Mouse (Mus musculus) limb, embryonic 15.5 days (tissue): ENCODE measurements at regions not wholly inside any gene's neighbourhood (a gene's known extent, or its start where the extent isn't known, plus 50 kb on each side); places are given as distances from the start of the nearest gene placed in this dataset.

Experiments used
- ATAC-seq: fragments of 200-750 bp; cut with Nextera tagmentation; 2 replicates; pipeline ENCODE4 v1.8.0; 2017; ENCODE audit warnings: low read depth, moderate TSS enrichment; ENCODE audit not compliant: insufficient number of reproducible peaks, low FRiP score, low TSS enrichment
- H3K27ac ChIP-seq: fragments of 300-500 bp; sonication (generic); 2 replicates; pipeline ENCODE4 v1.5.1; 2015; ENCODE audit warnings: moderate library complexity, mild to moderate bottlenecking, inconsistent platforms
- H3K27me3 ChIP-seq: fragments of 300-500 bp; sonication (generic); 2 replicates; pipeline ENCODE4 v1.6.1; 2015; ENCODE audit warnings: inconsistent platforms
- H3K36me3 ChIP-seq: fragments of 300-500 bp; sonication (generic); 2 replicates; pipeline ENCODE4 v1.6.1; 2015; ENCODE audit warnings: inconsistent platforms
- H3K4me1 ChIP-seq: fragments of 300-500 bp; sonication (generic); 2 replicates; pipeline ENCODE4 v1.6.1; 2015; ENCODE audit warnings: inconsistent platforms
- H3K4me2 ChIP-seq: fragments of 300-500 bp; sonication (generic); 2 replicates; pipeline ENCODE4 v1.6.1; 2015; ENCODE audit warnings: mild to moderate bottlenecking, inconsistent platforms
- H3K4me3 ChIP-seq: fragments of 300-500 bp; sonication (generic); 2 replicates; pipeline ENCODE4 v1.5.1; 2015; ENCODE audit warnings: mild to moderate bottlenecking, inconsistent platforms
- H3K9ac ChIP-seq: fragments of 300-500 bp; sonication (generic); 2 replicates; pipeline ENCODE4 v1.6.1; 2015; ENCODE audit warnings: inconsistent platforms
- H3K9me3 ChIP-seq: fragments of 300-500 bp; sonication (generic); 2 replicates; pipeline ENCODE4 v1.6.1; 2016; ENCODE audit warnings: inconsistent platforms
- WGBS: fragments of 180-500 bp; shearing (Covaris S2); methylation state at CpG from one replicate; pipeline ENCODE4 v1.1.7; 2015; 5-methylcytosine and 5-hydroxymethylcytosine counted together

DNA sequence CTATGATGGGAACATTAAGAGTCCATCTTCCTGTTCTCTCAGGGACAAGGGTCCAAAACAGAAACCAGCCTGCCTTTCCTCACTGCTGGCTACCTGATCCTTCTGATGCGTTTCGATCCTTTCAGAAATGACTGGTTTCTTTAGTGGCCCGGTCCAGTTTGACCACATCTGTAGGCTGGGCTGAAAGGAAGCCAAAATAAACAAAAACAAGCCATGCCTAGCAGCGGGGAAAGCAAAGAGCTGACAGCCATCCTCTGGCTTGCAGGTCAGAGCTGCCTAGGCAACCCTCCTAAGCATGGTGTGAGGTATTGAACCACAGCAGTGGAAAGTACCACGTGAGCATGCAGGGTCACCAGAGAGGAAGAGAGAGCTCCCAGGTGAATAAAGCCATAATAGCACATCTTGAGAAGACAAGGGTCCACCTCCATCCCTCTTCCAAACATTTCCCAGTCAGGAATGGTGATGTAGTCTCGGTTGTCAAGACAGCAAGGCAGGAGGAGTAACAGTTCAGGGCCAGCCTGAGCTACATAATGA is 146.6 kb downstream of the Rybp start:
- peaks cover 29% of the 10 kb centered on the region for H3K4me1 ChIP-seq
- H3K4me3 ChIP-seq: no peak overlapping the region
- H3K9ac ChIP-seq: no peak overlapping the region
- no peak for ATAC-seq
- no peaks in the 10 kb centered on the region for H3K36me3 ChIP-seq
- H3K27me3 ChIP-seq: peaks cover 25% of the 10 kb centered on the region
- no peak overlapping the region for H3K27ac ChIP-seq
- WGBS: 40% methylated on average over 6 of the region's 6 CpGs
- no peaks in the 10 kb centered on the region for H3K9me3 ChIP-seq
- H3K4me2 ChIP-seq: no peak overlapping the region

DNA sequence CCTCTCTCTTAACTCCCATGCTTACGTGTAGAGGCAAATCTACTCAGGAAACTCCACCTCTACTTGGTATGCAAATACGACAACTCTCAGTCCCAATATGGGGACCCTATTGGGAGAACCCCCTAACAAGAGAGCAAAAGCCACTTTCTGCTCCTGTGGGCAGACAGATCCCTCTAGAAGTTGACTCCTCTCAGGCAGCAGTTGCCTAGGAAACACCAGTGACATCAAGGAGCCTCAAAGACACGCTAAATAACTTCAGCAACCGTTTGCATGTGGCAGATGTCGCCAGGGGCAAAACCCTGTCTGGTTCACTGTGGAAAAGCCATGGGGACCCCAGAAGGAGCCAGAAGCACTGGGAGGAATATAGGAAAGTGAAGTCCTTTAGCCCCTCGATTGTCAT is 147.5 kb downstream of the Rybp start:
- Histone ChIP-seq H3K4me2 (no peak overlapping the region), H3K27me3 (peaks cover 31% of the 10 kb centered on the region), H3K9me3 (no peaks in the 10 kb centered on the region), H3K4me1 (peaks cover 26% of the 10 kb centered on the region), H3K4me3 (no peak overlapping the region), H3K9ac (no peak overlapping the region), H3K36me3 (no peaks in the 10 kb centered on the region), H3K27ac (no peak overlapping the region)
- no peak for ATAC-seq
- WGBS: 52% methylated on average over 6 of the region's 6 CpGs

DNA sequence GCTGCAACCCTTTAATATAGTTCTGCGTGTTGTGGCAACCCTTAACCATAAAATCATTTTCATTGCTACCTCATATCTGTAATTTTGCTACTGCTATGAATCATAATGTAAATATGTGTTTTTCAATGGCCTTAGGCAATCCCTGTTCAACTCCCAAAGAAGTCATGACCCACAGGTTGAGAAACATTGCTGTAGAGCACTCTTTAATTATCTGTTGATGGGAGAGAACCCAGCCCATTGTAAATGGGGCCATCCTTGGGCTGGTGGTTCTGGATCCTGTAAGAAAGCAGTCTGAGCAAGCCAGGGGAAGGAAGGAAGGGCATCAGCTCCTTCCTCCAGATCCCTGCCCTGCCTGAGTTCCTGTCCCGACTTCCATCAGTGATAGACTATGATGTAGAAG is 148.6 kb downstream of the Rybp start:
- Histone ChIP-seq H3K36me3 (no peaks in the 10 kb centered on the region), H3K4me3 (no peak overlapping the region), H3K9ac (no peak overlapping the region), H3K4me1 (peaks cover 14% of the 10 kb centered on the region), H3K27ac (no peak overlapping the region), H3K4me2 (no peak overlapping the region), H3K9me3 (no peaks in the 10 kb centered on the region), H3K27me3 (peaks cover 31% of the 10 kb centered on the region)
- 61% methylated on average over 2 of the region's 2 CpGs for WGBS
- ATAC-seq: no peak

DNA sequence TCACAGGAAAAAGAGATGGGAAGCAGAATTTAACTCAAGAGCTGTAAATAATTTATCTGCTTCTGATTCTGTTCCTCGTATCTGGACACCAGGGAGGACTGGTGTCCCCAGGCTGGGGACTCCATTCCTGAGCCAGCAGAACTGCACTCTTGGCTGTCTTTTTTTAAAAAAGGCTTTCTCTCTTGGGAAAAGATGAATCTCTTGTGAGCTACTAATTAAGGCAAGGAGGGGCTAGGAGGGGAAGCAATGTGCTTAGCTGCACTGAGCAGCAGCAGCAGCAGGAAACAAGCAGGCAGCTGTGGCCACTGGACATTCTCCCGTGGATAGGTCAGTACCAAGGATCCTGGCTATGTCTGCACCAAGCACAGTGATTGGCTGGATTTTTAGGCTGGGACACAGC is 152.1 kb downstream of the Rybp start:
- no peak for ATAC-seq
- Histone ChIP-seq H3K27ac (no peak overlapping the region), H3K36me3 (no peaks in the 10 kb centered on the region), H3K4me2 (no peak overlapping the region), H3K4me1 (peaks cover 17% of the 10 kb centered on the region), H3K9me3 (no peaks in the 10 kb centered on the region), H3K9ac (no peak overlapping the region), H3K27me3 (peaks cover 22% of the 10 kb centered on the region), H3K4me3 (no peak overlapping the region)
- 39% methylated on average over 2 of the region's 2 CpGs for WGBS

GRCm38 (mm10) chr6:100133970-100134369 is 153.3 kb downstream of the Rybp start:
- Histone ChIP-seq H3K27ac (no peak overlapping the region), H3K4me1 (peaks cover 13% of the 10 kb centered on the region), H3K4me2 (no peak overlapping the region), H3K9me3 (no peaks in the 10 kb centered on the region), H3K36me3 (no peaks in the 10 kb centered on the region), H3K27me3 (peaks cover 15% of the 10 kb centered on the region; the same call in 1 of the 2 replicates), H3K4me3 (no peak overlapping the region), H3K9ac (no peak overlapping the region)
- no peak for ATAC-seq
- 79% methylated on average over 9 of the region's 9 CpGs for WGBS

DNA sequence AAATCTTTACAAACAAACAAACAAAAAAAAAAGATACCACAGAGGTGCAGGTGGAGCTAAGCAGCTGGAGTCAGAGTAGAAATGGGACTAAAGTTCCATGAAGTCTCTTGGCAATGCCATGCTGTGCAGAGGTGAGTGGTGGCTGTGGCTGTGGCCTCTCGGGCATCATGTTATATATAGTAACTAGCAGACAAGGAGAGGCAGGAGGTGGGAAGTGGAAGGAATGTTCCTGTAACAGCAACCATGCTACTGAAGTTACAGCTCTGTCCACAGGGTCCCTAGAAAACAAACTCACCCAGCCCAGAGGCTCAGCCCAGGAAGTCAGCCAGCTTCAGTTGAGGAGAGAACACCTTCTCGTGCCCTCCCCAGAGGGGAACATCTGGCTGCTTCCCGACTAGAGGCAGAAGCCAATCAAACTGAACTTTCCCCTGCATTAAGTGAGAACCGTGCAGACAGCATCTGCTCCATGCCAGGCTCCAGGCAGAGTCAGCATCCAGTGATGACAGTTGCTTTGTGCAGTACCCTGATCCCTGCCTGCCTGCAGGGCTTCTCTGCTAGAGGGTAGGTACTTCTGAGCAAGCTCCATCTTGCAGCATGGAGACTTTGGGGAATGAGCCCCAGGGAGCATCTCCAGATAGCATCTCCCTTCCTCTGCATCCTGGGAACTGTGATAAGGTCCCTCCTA is 154.2 kb downstream of the Rybp start:
- 17% methylated on average over 4 of the region's 4 CpGs for WGBS
- H3K27me3 ChIP-seq: peaks cover 15% of the 10 kb centered on the region; the same call in 1 of the 2 replicates
- no peak overlapping the region for H3K9ac ChIP-seq
- H3K27ac ChIP-seq: no peak overlapping the region
- peaks cover 13% of the 10 kb centered on the region for H3K4me1 ChIP-seq
- no peak overlapping the region for H3K4me3 ChIP-seq
- H3K36me3 ChIP-seq: no peaks in the 10 kb centered on the region
- H3K9me3 ChIP-seq: no peaks in the 10 kb centered on the region
- H3K4me2 ChIP-seq: no peak overlapping the region
- no peak for ATAC-seq

DNA sequence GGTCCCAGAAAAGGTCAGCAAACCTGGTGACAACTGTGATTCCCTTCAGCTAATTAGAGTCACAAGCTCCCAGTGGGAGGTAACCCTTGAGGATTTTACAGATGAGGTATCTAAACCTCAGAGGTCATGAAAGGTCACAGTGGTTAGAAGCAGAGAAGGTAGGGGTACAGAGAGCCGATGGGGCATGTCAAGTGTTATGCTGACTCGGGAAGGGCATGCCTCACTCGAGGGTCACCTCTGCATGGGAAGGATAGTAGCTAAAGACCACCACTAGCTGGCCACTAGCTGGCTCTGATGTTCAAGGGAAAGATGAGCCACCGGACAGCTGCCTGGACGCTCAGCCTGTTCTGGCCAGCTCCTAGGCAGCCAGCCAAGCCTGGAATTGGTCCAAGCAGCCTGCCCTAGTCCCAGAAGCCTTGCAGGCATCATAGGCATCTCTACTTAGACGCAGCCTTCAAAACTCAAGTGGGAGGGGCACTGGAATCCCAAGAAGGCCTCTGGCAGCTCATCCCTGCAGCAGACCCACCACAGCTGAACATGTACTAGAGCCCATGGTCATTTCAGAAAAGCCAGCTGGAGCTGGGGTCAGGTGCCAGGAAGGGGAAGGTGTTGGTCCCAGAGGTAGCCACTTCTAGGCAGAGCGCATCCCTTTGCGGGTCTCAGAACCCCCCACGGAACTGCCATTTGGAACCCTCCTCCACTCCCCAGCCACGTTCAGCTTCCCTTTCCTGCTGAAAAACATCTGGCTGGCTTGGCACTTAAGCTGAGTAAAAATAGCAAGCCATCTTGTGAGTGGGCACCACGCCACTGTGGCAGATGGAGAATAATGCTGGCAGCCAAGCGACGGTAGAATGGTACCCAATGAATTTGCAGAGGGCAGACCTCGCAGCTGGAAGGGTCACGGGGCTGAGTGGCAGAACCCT is 159.8 kb downstream of the Rybp start:
- H3K27ac ChIP-seq: no peak overlapping the region
- no peaks in the 10 kb centered on the region for H3K36me3 ChIP-seq
- 21% methylated on average over 15 of the region's 15 CpGs for WGBS
- H3K4me1 ChIP-seq: peaks cover 14% of the 10 kb centered on the region
- no peak overlapping the region for H3K4me3 ChIP-seq
- H3K9me3 ChIP-seq: no peaks in the 10 kb centered on the region
- H3K4me2 ChIP-seq: peak overlapping the region; percentile 25
- H3K27me3 ChIP-seq: peaks cover 8% of the 10 kb centered on the region; the same call in 1 of the 2 replicates
- H3K9ac ChIP-seq: no peak overlapping the region
- ATAC-seq: peak; percentile 64; the same call in 1 of the 2 replicates

GRCm38 (mm10) chr6:100126736-100127135 is 160.5 kb downstream of the Rybp start:
- Histone ChIP-seq H3K27ac (no peak overlapping the region), H3K36me3 (no peaks in the 10 kb centered on the region), H3K4me3 (no peak overlapping the region), H3K9ac (no peak overlapping the region), H3K4me2 (no peak overlapping the region), H3K4me1 (peaks cover 14% of the 10 kb centered on the region), H3K9me3 (no peaks in the 10 kb centered on the region), H3K27me3 (peaks cover 14% of the 10 kb centered on the region; the same call in 1 of the 2 replicates)
- no peak for ATAC-seq
- 53% methylated on average over 8 of the region's 8 CpGs for WGBS

DNA sequence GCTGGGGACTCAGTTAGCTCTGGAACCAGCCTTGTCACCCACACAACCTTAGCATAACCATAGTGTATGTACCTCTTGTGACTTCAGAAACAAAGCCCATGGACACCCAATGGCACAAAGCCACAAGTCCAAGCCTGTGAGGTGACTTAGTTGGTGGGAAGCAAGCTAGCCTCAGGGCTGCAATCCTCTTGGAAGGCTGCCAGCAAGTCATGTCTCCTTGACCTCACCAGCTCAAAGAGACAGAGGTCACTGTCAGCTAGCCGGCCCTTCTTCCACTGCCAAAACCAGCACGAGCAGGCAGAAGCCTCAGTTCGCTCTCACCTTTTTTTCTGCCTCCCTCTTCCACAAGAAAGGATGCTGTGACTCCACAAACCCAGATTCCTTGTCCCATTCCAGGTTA is 161.0 kb downstream of the Rybp start:
- no peak overlapping the region for H3K4me2 ChIP-seq
- ATAC-seq: no peak
- H3K9me3 ChIP-seq: no peaks in the 10 kb centered on the region
- H3K9ac ChIP-seq: no peak overlapping the region
- peaks cover 18% of the 10 kb centered on the region for H3K27me3 ChIP-seq
- WGBS: 73% methylated on average over 3 of the region's 3 CpGs
- no peak overlapping the region for H3K4me3 ChIP-seq
- peaks cover 15% of the 10 kb centered on the region for H3K4me1 ChIP-seq
- H3K27ac ChIP-seq: no peak overlapping the region
- H3K36me3 ChIP-seq: no peaks in the 10 kb centered on the region

- Histone ChIP-seq H3K36me3 (no peaks in the 10 kb centered on the region), H3K9ac (no peak overlapping the region), H3K27ac (no peak overlapping the region), H3K4me3 (no peak overlapping the region), H3K4me1 (peaks cover 19% of the 10 kb centered on the region), H3K27me3 (peaks cover 17% of the 10 kb centered on the region), H3K4me2 (no peak overlapping the region), H3K9me3 (no peaks in the 10 kb centered on the region)
- 43% methylated on average over 6 of the region's 6 CpGs for WGBS
- no peak for ATAC-seq
Measured at GRCm38 (mm10) chr6:100121240-100121639, 166.0 kb downstream of the Rybp start.

DNA sequence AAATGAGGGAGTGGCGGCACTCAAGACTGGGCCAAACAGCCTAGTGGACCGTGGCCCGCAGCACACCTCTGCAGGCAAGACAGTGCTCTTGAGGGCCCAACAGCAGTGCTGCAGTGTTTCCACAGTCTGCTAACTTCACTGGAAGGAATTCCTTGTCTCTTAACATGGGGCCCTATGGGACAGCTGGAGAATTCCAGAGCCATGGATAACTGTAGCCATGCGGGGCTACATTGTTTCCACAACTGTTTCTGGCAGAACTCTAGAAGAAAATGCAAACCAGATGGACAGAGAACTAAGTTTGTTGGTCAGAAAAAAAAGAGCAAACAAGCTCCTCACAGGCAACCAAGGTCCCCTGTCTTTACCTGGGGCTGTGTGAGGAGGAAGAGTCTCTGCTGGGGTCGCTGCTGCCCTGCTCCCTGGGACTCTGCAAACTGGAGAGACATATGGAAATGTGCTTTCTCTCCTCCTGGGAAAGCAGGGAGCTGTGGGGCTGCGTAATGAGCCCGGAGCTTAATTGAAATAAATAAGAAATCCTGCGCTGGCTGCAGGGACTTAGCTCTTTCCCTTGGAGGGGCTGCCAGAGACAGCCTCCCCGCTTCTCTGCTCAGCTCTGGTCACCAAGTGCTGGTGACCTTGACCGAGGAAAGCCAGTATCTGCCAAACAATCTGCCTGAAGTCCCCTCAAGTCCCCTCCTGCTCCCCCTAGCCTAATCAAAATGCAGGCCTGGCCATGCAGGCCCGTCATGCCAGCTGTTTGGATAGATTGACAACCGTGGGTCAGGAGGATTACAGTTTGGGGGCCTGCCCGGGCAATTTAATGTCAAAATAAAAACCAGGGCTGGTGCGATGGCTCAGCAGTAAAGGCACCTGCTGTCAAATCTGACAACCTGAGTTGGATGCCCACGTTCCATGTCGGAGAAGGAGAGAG is 167.0 kb downstream of the Rybp start:
- H3K27ac ChIP-seq: peak overlapping the region; percentile 57
- WGBS: 37% methylated on average over 16 of the region's 16 CpGs
- ATAC-seq: peak; percentile 30; the same call in 1 of the 2 replicates

More for the DNA sequence above, 167.0 kb downstream of the Rybp start:
- H3K4me1 ChIP-seq: peaks cover 19% of the 10 kb centered on the region
- no peaks in the 10 kb centered on the region for H3K9me3 ChIP-seq
- no peak overlapping the region for H3K4me3 ChIP-seq
- H3K4me2 ChIP-seq: no peak overlapping the region
- no peak overlapping the region for H3K9ac ChIP-seq
- peaks cover 15% of the 10 kb centered on the region; the same call in 1 of the 2 replicates for H3K27me3 ChIP-seq
- no peaks in the 10 kb centered on the region for H3K36me3 ChIP-seq
